Mouse (Mus musculus): Measurements from ENCODE around the gene Myl4. TPM values are rescaled to one million over a fixed set of nuclear protein-coding genes. Genes with fewer than 3 reads are reported as not detected.

Gene Myl4
- polyA plus RNA-seq, 1 experiment from 2014 or later: 6.1 TPM

DNA sequence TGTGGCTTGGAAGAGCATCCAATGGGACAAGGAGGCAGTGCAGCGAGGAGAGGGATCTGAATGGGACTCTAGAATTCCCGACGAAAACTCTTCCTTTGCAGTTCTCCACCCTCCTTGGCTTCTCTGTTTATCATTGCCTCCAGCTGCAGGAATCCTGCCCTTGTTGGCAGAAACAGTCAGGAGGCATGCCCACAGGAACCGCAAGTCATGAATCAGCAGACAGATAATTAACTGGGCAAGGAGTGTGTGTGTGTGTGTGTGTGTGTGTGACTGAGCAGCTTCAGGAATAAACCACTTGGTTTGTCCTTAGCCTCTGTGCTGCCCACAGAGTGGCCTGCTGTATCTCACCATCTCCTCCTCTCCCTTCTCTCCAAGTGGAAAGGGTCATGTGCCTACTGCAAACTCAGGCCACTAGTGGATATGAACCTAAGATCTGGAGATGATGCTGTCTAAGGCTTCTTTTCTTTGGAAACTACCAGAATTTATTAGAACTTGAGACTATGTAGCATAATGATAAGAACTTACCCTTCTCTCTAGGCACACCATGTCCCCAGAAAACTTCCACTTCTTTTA, 61.2 kb downstream of the Myl4 start:
- no peaks in the 10 kb centered on the region for H3K9me3 ChIP-seq (replicated peaks)
- H3K9ac ChIP-seq: no peak overlapping the region
- no peak overlapping the region for H3K27ac ChIP-seq
- H3K4me2 ChIP-seq (replicated peaks): no peak overlapping the region
- WGBS: 64% methylated on average over 4 of the region's 4 CpGs
- H3K36me3 ChIP-seq: no peaks in the 10 kb centered on the region
- no peak for ATAC-seq (ENCODE audit: low FRiP score)
- peaks cover 4% of the 10 kb centered on the region; the same call in 1 of the 2 replicates for H3K4me1 ChIP-seq
- H3K4me3 ChIP-seq: no peak overlapping the region
- H3K27me3 ChIP-seq: peaks cover 41% of the 10 kb centered on the region

DNA sequence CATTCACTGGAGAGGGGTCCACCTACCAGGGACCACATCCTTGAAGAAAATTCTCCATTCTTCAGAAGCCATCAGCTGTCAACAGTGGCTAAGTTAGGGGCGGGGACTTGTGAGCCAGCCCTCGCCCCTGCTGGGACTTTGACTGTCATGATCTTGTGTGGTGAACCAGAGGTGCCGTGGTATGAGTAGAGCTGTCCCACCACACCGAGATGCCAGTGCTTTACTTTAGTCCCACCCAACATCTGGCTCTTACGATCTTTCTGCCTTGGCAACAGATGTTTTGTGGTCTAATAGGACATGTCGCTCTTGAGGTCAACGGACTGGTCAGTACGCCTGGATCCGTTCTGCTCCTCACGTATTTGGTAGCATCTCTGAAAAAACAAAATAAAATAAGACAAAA, 63.1 kb downstream of the Myl4 start:
- Histone ChIP-seq H3K27ac (no peak overlapping the region), H3K4me3 (no peak overlapping the region), H3K4me2 (replicated peaks) (no peak overlapping the region), H3K9me3 (replicated peaks) (no peaks in the 10 kb centered on the region), H3K9ac (no peak overlapping the region), H3K27me3 (peaks cover 25% of the 10 kb centered on the region), H3K36me3 (no peaks in the 10 kb centered on the region), H3K4me1 (peaks cover under 1% of the 10 kb centered on the region; the same call in 1 of the 2 replicates)
- 80% methylated on average over 10 of the region's 10 CpGs for WGBS
- ATAC-seq (ENCODE audit: low FRiP score): no peak

DNA sequence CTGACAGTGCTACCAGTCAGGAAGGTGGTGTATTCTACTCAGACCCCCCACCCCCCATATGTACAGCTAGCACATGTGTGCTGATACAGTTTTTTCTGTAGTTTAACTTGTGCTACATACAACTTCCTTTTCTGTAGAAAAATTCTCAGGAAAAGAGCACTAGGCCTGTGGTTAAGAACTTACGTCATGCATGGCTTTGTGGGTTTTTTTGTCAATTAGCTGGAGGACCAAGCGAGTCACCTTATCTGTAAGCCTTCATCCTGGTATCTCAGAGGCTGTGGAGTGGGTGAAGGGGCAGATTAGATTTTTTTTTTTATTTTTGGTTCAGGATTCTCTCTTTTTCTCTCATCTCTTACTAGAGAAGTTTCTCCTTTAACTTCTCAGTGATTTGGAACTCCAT, 63.7 kb downstream of the Myl4 start:
- 92% methylated on average over 2 of the region's 2 CpGs for WGBS
- peaks cover 2% of the 10 kb centered on the region for H3K4me1 ChIP-seq

DNA sequence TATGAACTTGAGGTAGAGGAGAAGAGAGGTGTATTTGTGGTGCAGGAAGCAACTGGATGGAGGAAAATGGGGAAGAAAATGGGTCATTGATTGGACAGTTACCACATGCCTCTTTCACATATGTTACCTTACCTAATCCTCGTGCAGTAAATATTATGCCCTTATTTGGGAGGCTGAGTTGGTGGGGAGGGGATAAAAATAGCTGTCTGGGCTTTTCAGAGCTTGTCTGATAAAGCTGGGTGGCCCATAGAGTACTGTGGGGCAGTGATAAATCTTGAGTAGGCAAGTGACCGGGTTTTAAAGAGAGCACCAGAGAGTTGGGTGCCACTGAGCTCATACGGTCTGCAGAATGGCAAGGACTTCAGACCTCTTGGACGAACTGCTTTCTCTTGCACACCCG, 65.7 kb downstream of the Myl4 start:
- peaks cover 11% of the 10 kb centered on the region; the same call in 1 of the 2 replicates for H3K27me3 ChIP-seq
- H3K27ac ChIP-seq: no peak overlapping the region
- ATAC-seq (ENCODE audit: low FRiP score): no peak
- H3K4me2 ChIP-seq (replicated peaks): no peak overlapping the region
- no peak overlapping the region for H3K9ac ChIP-seq
- H3K4me1 ChIP-seq: peaks cover 9% of the 10 kb centered on the region
- no peaks in the 10 kb centered on the region for H3K9me3 ChIP-seq (replicated peaks)
- no peak overlapping the region for H3K4me3 ChIP-seq
- WGBS: 89% methylated on average over 5 of the region's 5 CpGs
- H3K36me3 ChIP-seq: no peaks in the 10 kb centered on the region

More for the DNA sequence above, 63.7 kb downstream of the Myl4 start:
- Histone ChIP-seq H3K36me3 (no peaks in the 10 kb centered on the region), H3K9ac (no peak overlapping the region), H3K27ac (no peak overlapping the region), H3K4me3 (no peak overlapping the region), H3K4me2 (replicated peaks) (no peak overlapping the region), H3K9me3 (replicated peaks) (no peaks in the 10 kb centered on the region), H3K27me3 (peaks cover 19% of the 10 kb centered on the region)
- ATAC-seq (ENCODE audit: low FRiP score): no peak

DNA sequence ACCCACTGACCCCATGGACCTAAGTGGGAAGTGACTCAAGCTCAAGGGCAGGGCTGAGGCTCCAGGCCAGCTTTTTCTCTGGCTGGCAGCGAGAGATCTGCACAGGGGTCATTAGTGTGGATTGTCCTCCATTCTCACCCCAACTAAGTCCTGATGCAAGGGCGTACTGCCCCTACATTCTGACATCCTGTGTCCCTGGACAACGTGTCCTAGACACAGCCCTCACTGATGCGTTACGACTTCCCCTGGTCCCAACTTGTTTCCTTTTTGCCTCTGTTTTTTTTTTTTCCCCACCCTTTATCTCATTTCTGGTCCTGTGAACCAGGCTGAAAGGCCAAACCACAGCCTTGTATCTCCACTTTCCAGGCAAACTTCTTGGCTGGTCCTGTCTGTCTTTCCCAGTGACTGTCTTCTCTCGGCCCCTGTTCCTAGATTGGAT, 68.2 kb downstream of the Myl4 start:
- no peak overlapping the region for H3K4me3 ChIP-seq
- no peak overlapping the region for H3K4me2 ChIP-seq (replicated peaks)
- ATAC-seq (ENCODE audit: low FRiP score): no peak
- WGBS: 79% methylated on average over 6 of the region's 6 CpGs
- H3K9ac ChIP-seq: no peak overlapping the region
- H3K27ac ChIP-seq: no peak overlapping the region
- peaks cover 9% of the 10 kb centered on the region for H3K4me1 ChIP-seq
- H3K27me3 ChIP-seq: peaks cover 6% of the 10 kb centered on the region; the same call in 1 of the 2 replicates
- H3K36me3 ChIP-seq: no peaks in the 10 kb centered on the region
- no peaks in the 10 kb centered on the region for H3K9me3 ChIP-seq (replicated peaks)

DNA sequence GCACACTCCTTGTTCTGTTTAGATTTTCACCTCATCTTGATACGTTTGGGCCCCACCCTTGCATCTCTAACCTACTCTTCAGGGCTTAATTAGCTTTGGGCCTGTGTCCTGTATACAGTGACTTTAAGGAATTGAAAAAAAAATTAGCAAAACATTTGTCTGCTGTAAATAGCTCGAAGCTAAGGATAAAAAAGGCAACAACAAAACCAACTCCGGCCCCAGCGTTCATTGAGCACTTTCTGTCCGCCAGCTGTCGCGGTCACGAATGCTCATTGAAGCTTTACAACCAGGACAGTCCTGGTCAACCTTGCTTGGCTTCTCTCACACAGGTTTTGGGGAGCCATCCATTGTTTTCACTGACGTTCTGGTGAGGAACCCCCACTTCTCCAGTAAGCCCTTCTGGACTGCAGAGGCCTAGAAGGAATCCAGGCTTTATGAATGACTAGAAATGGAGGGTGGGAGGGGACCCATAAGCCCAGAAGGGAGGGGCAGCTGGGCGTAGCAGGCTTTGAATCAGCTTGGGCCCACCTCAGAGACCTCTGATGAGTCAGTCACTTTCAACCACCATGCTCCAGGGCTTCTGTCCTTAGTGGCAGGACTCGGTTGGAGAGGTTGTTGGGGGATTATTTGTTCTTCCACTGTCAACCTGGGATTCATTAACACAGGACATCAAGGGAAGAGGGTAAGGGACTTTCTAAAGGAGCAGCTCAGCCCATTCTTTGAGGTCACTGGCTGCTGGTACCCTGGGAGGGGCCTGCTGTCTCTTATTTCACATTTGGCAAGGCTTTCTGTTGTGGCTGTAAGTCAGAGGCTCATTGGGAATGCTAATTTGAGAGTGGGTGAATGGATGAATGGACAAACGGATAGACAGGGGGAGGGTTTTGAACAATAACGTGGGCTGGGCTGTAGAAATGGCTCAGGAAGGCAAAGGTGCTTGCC, 68.9 kb downstream of the Myl4 start:
- H3K9me3 ChIP-seq (replicated peaks): no peaks in the 10 kb centered on the region
- ATAC-seq (ENCODE audit: low FRiP score): peak; percentile 63; the same call in 1 of the 2 replicates
- no peak overlapping the region for H3K9ac ChIP-seq
- 43% methylated on average over 13 of the region's 13 CpGs for WGBS
- H3K36me3 ChIP-seq: no peaks in the 10 kb centered on the region
- H3K27me3 ChIP-seq: peaks cover 6% of the 10 kb centered on the region; the same call in 1 of the 2 replicates
- H3K4me1 ChIP-seq: peaks cover 9% of the 10 kb centered on the region
- no peak overlapping the region for H3K27ac ChIP-seq
- H3K4me3 ChIP-seq: no peak overlapping the region
- no peak overlapping the region for H3K4me2 ChIP-seq (replicated peaks)

DNA sequence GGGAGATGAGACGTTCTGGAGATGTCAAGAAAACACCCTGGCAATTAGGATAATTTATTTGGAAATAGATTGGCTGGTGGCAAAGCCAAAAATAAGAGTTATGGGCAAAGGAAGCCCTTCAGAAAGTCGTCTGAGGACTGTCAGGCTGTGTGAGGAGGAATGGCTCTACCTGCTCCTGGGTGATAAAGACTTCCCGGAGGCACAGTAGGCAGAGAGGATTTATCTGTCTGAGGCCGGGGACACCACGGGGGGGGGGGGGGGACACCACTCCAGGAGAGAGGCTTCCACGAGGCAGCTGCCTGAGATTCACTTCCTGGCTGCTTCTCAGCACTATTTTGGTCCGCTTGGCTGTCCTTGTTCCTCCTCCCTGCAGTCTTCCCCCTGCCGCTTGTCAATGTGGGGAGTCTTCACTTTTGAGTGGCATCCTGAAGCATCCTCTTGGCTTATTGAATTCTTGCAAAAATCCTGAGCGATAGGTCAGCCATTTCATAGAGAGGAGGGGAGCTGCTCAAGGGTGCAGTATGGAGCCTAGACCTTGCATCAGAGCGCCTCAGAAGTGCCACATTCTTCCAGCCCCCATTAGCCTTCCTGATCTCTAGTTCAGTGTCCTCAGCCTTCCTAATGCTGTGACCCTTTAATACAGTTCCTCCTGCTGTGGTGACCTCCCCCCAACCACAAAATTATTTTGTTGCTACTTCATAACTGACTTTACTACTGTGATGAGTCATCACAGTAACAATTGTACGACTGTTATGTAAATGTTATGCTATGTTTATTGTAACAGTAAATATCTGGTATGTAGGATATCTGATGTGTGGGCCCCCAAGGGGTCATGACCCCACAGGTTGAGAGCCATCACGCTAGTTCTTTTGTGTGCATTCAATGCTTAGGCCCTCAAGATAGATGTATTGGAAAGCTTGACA, 71.8 kb downstream of the Myl4 start:
- H3K9ac ChIP-seq: no peak overlapping the region
- H3K27ac ChIP-seq: no peak overlapping the region
- ATAC-seq (ENCODE audit: low FRiP score): no peak
- peaks cover 19% of the 10 kb centered on the region for H3K4me1 ChIP-seq
- no peaks in the 10 kb centered on the region for H3K9me3 ChIP-seq (replicated peaks)
- H3K4me2 ChIP-seq (replicated peaks): no peak overlapping the region
- H3K4me3 ChIP-seq: no peak overlapping the region
- H3K36me3 ChIP-seq: no peaks in the 10 kb centered on the region
- H3K27me3 ChIP-seq: peaks cover 6% of the 10 kb centered on the region; the same call in 1 of the 2 replicates
- WGBS: 47% methylated on average over 12 of the region's 12 CpGs

DNA sequence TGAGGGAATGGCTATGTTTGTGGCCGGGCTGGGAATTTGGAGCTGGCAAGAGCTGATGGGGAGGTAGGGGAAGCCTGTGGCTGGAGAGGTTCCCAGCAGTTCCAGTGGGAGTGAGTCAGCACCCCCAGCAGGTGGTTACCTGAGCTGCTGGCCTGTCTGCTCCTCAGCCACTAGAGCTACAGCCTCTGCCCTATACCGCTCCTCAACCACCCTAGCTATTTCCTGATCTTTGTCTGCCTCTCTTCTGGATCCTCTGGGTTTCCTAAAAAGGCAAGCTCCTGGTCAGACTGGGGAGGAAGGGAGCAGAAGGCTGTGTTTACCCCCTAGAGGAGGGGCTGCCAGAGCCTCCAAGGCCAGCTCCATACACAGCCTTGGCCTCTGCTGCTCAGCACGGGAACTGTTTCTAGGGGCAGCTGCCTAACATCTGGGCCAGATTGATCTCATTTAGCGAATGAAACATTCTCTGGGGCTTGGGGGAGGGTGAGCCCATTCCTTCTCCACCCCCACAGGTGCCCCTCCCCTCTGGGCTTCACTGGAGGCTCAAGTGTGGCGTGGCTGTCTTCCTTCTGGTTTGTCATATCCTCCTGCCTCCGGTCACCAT, 74.4 kb downstream of the Myl4 start:
- no peak overlapping the region for H3K9ac ChIP-seq
- H3K4me1 ChIP-seq: peaks cover 10% of the 10 kb centered on the region; the same call in 1 of the 2 replicates
- peaks cover 6% of the 10 kb centered on the region; the same call in 1 of the 2 replicates for H3K27me3 ChIP-seq
- no peak overlapping the region for H3K27ac ChIP-seq
- 44% methylated on average over 6 of the region's 6 CpGs for WGBS
- no peak overlapping the region for H3K4me3 ChIP-seq
- ATAC-seq (ENCODE audit: low FRiP score): no peak
- no peak overlapping the region for H3K4me2 ChIP-seq (replicated peaks)
- no peaks in the 10 kb centered on the region for H3K36me3 ChIP-seq
- H3K9me3 ChIP-seq (replicated peaks): no peaks in the 10 kb centered on the region

DNA sequence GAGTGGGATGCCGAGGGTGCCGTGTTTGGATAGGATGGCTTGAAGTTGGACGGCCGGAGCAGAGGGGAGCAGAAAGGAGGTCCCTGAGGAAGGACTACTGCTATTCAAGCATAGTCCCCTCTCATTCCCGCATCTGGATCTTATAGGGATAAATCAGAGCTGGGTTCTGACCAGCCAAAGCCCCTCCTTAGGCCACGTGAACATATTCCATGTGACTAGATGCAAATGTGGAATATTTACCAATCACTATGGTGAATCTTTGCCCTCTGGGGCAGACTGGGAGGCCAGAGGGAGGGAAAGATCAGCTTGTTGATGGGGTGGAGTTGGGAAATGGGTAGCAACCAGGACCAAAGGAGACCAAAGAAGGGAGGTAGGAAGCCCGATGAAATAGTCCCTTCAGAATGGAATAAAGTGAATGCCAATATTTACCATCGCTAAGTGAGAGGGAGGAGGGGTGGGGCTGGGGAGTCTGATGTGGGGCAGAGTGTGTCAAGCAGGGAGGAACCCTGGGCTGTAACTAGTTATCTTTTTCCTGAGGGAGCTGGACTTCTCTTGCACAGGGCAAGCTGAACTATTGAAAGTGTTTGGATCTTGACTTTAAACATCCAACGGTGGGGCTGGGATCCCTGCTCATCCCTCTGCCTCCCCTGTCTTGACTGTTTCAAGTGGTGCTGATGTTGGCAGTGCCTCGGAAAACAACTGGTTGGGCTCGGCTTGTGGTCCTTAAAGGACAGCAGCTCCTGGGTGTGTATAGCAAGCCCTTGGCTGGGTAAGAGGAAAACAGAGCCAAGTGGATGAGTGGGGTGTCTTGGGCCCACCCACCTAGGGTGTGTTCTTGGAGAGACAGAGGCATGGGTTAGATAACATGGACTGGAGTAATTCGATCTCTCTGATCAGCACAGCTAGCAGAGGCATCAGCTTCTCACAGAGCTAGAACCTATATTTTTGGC, 75.3 kb downstream of the Myl4 start:
- H3K9me3 ChIP-seq (replicated peaks): no peaks in the 10 kb centered on the region
- no peak overlapping the region for H3K27ac ChIP-seq
- no peak overlapping the region for H3K9ac ChIP-seq
- peaks cover 10% of the 10 kb centered on the region; the same call in 1 of the 2 replicates for H3K4me1 ChIP-seq
- H3K4me2 ChIP-seq (replicated peaks): no peak overlapping the region
- peaks cover 2% of the 10 kb centered on the region; the same call in 1 of the 2 replicates for H3K27me3 ChIP-seq
- 43% methylated on average over 12 of the region's 12 CpGs for WGBS
- no peaks in the 10 kb centered on the region for H3K36me3 ChIP-seq
- no peak overlapping the region for H3K4me3 ChIP-seq
- ATAC-seq (ENCODE audit: low FRiP score): no peak

DNA sequence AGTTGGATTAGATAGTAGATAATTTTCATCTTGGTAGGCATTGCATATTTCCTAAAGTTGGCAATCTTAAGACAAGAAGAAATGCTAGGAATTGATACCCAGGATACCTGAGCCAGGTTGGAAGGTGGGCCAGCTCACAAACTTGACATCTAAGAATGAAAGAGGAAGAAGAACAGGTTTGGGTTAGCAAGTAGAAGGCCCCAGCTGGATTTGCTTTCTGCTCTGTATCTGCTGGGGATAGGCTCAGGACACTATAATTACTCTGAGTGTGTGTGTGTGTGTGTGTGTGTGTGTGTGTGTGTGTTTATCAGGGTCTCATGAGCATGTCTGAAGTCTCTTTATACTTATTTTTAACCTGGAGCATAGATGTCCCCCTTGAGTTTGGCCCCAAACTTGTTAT, 76.2 kb downstream of the Myl4 start:
- no peak overlapping the region for H3K4me2 ChIP-seq (replicated peaks)
- peaks cover 10% of the 10 kb centered on the region; the same call in 1 of the 2 replicates for H3K4me1 ChIP-seq
- no peak overlapping the region for H3K27ac ChIP-seq
- ATAC-seq (ENCODE audit: low FRiP score): no peak
- no peaks in the 10 kb centered on the region for H3K27me3 ChIP-seq
- H3K9me3 ChIP-seq (replicated peaks): no peaks in the 10 kb centered on the region
- H3K4me3 ChIP-seq: no peak overlapping the region
- H3K36me3 ChIP-seq: no peaks in the 10 kb centered on the region
- H3K9ac ChIP-seq: no peak overlapping the region
